Mouse (Mus musculus) ES-Bruce4 (cell line): ENCODE measurements around the gene Aamp.

Source experiments
- CTCF ChIP-seq: IDR thresholded peaks from one replicate; pipeline ENCODE4 v1.8.1; 2011; ENCODE audit warnings: low read depth, low read length
- EP300 ChIP-seq: IDR thresholded peaks from 2 replicates; pipeline ENCODE4 v1.6.1; 2011; ENCODE audit warnings: low read depth, low read length; ENCODE audit not compliant: insufficient read depth
- POLR2A ChIP-seq: IDR thresholded peaks from one replicate; pipeline ENCODE4 v1.8.1; 2011; ENCODE audit warnings: low read length; ENCODE audit not compliant: insufficient read depth

GRCm38 (mm10) chr1:74249331-74249980 is 35.1 kb downstream of the Aamp start:
- no peak for TF ChIP-seq EP300
- no peak for TF ChIP-seq POLR2A
- TF ChIP-seq CTCF = no peak
